Mouse (Mus musculus) forebrain, embryonic 10.5 days (tissue): ENCODE results near the gene Zfp113. TPM values are rescaled to one million over a fixed set of nuclear protein-coding genes. Genes with fewer than 3 reads are reported as not detected.
"Not testable (repeated sequence)": the region's sequence is repeated elsewhere in the genome, so short reads cannot be mapped to it uniquely, and the experiment has no call there.

Experiments used
- DNase-seq: peaks from one replicate; pipeline ENCODE4 v3.0.0-alpha.2; 2017; ENCODE audit warnings: low spot score; ENCODE audit errors: extremely low spot score
- H3K27ac ChIP-seq: fragments of 300-500 bp; sonication (generic); 2 replicates; pipeline ENCODE4 v1.5.1; 2016; ENCODE audit warnings: mild to moderate bottlenecking
- H3K27me3 ChIP-seq: fragments of 300-500 bp; sonication (generic); 2 replicates; pipeline ENCODE4 v1.6.1; 2016; ENCODE audit warnings: mild to moderate bottlenecking; ENCODE audit not compliant: poor library complexity, severe bottlenecking
- H3K36me3 ChIP-seq: fragments of 300-500 bp; sonication (generic); replicated peaks from 2 replicates; pipeline ENCODE4 v1.6.1; 2016; ENCODE audit warnings: mild to moderate bottlenecking, moderate library complexity
- H3K4me1 ChIP-seq: fragments of 300-500 bp; sonication (generic); 2 replicates; pipeline ENCODE4 v1.6.1; 2016
- H3K4me3 ChIP-seq: fragments of 300-500 bp; sonication (generic); 2 replicates; pipeline ENCODE4 v1.5.1; 2016; ENCODE audit warnings: mild to moderate bottlenecking, moderate library complexity
- H3K9me3 ChIP-seq: fragments of 300-500 bp; sonication (generic); 2 replicates; pipeline ENCODE4 v1.6.1; 2016; ENCODE audit warnings: mild to moderate bottlenecking, moderate library complexity
- WGBS: fragments of 180-500 bp; shearing (Covaris S2); methylation state at CpG from one replicate; pipeline ENCODE4 v1.1.7; 2016; 5-methylcytosine and 5-hydroxymethylcytosine counted together
- microRNA counts: library from miRNA; unstranded; fragments of <30 nt; microRNA quantifications from one replicate; lab custom pipeline; 2017
- microRNA-seq: library from miRNA; unstranded; fragments of <30 nt; microRNA quantifications from one replicate; pipeline ENCODE4, GENCODE M21; 2017
- polyA plus RNA-seq: library from polyadenylated mRNA; unstranded; fragments of >200 nt; fragmentation: Nextera tagmentation; extraction: Ambion mirVana; gene quantifications from 2 replicates; pipeline ENCODE4 v1.2.1, GENCODE M21; 2016

Gene Zfp113
- polyA plus RNA-seq, 1 experiment from 2014 or later = 37.0 TPM

DNA sequence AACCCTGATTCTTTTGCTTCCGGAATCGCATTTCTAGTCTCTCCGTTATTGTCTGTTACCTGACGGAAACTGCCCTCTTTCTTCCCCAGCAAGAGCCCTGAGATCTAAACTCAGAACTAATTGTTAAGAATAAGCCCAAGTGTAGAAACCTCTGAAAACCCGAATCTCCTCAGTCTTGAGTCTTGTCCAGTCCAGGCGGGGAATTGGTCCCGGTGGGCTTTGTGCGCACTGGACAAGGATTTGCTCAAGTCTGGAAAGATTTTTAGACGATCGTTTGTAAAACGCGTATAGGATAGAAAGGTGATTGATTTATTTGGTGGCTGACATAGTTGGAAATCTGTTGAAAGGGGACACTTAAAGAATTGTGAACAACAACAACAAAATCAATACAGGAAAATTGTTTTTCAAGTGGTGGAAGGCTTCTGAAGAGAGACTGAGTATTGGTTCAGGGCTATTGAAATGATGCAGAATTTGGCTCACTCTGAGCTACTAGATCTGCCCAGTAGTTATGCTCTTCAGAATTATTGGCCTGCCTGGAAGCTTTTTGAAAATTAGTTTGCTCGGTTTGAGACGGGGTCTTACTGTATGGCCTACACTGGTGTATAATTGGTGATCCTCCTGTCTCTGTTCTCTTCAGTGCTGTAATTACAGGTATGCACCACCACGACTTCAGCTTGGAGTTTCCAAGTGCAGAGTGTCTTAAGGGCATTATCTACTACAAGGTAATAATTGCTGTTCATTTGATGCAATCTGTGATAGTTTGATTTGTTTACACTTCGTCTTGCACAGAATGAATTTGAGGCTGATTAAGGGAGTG is 38.1 kb downstream of the Zfp113 start:
- Histone ChIP-seq H3K27me3 (no peaks in the 10 kb centered on the region), H3K27ac (peak overlapping the region; percentile 95), H3K36me3 (peaks cover 32% of the 10 kb centered on the region), H3K9me3 (no peaks in the 10 kb centered on the region), H3K4me1 (peaks cover 15% of the 10 kb centered on the region), H3K4me3 (peak overlapping the region; percentile 73)
- WGBS = 13% methylated on average over 16 of the region's 16 CpGs
- DNase-seq = no peak

- Histone ChIP-seq H3K4me1 (peaks cover 15% of the 10 kb centered on the region), H3K27me3 (no peaks in the 10 kb centered on the region), H3K36me3 (peaks cover 25% of the 10 kb centered on the region), H3K4me3 (peak within 1 kb of the TSS; percentile 73), H3K9me3 (no peaks in the 10 kb centered on the region), H3K27ac (peak within 1 kb of the TSS; percentile 95)
- DNase-seq = peak; percentile 90
- WGBS = 7% methylated on average over 38 of the region's 38 CpGs
These were observed 39.0 kb downstream of the Zfp113 start, which contains the start of gene Zscan21 for GRCm38 (mm10) chr5:138116255-138117198. Zscan21 (plus strand) TSS chr5:138116903.

DNA sequence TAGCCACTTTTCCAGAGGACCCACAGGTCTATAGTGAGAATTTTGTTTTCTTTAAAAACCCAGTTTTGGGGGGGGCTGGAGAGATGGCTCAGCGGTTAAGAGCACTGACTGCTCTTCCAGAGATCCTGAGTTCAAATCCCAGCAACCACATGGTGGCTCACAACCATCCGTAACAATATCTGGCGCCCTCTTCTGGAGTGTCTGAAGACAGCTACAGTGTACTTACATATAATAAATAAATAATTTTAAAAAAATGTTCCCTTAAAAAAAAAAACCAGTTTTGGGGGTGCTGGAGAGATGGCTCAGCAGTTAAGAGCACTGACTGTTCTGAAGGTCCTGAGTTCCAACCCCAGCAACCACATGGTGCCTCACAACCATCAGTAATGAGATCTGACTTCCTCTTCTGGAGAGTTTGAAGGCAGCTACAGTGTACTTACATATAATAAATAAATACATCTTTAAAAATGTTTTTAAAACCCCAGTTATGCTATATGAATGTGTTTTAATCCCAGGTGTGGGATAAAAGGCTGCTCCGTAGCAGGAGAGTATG is 45.6 kb downstream of the Zfp113 start:
- peaks cover 13% of the 10 kb centered on the region for H3K4me1 ChIP-seq
- not testable (repeated sequence) for H3K36me3 ChIP-seq, H3K9me3 ChIP-seq, DNase-seq, H3K27ac ChIP-seq, H3K4me3 ChIP-seq, H3K27me3 ChIP-seq
- WGBS = 64% methylated on average over 4 of the region's 4 CpGs

- H3K27ac ChIP-seq = no peak overlapping the region
- no peak overlapping the region for H3K4me3 ChIP-seq
- no peaks in the 10 kb centered on the region for H3K9me3 ChIP-seq
- peaks cover 13% of the 10 kb centered on the region for H3K4me1 ChIP-seq
- DNase-seq = no peak
- H3K36me3 ChIP-seq = peaks cover 34% of the 10 kb centered on the region
- WGBS = 76% methylated on average over 3 of the region's 3 CpGs
- H3K27me3 ChIP-seq = no peaks in the 10 kb centered on the region
These were observed 48.4 kb downstream of the Zfp113 start for GRCm38 (mm10) chr5:138107130-138107529.

- H3K9me3 ChIP-seq = no peaks in the 10 kb centered on the region
- H3K36me3 ChIP-seq = peaks cover 55% of the 10 kb centered on the region
- no peak overlapping the region for H3K4me3 ChIP-seq
- WGBS = 93% methylated on average over 2 of the region's 2 CpGs
- DNase-seq = no peak
- peaks cover 13% of the 10 kb centered on the region for H3K4me1 ChIP-seq
- no peaks in the 10 kb centered on the region for H3K27me3 ChIP-seq
- no peak overlapping the region for H3K27ac ChIP-seq
These were observed 50.6 kb downstream of the Zfp113 start for GRCm38 (mm10) chr5:138104976-138105375.

DNA sequence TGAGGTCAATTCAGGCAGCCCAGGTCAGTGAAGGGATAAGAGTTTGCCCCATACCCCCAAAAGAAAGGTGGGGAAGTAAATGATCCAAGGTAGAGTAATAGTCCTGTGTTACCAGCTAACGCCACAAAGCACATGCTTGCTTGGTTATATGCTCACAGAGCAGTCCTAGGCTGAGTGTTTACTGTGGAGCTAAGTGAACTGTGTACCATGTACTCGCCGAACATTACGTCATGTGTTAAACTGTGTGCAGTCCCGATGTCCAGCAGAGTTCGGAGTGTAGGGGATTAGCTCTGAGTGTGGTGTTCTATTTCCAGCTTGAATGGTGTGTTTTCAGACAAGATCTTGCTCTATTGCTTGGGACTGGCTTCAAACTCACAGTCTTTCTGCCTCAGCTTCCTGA is 61.1 kb downstream of the Zfp113 start:
- 94% methylated on average over 6 of the region's 6 CpGs for WGBS
- Histone ChIP-seq H3K4me1 (no peaks in the 10 kb centered on the region), H3K9me3 (no peaks in the 10 kb centered on the region), H3K27me3 (no peaks in the 10 kb centered on the region), H3K36me3 (peaks cover 72% of the 10 kb centered on the region), H3K4me3 (no peak overlapping the region), H3K27ac (no peak overlapping the region)
- DNase-seq = no peak

DNA sequence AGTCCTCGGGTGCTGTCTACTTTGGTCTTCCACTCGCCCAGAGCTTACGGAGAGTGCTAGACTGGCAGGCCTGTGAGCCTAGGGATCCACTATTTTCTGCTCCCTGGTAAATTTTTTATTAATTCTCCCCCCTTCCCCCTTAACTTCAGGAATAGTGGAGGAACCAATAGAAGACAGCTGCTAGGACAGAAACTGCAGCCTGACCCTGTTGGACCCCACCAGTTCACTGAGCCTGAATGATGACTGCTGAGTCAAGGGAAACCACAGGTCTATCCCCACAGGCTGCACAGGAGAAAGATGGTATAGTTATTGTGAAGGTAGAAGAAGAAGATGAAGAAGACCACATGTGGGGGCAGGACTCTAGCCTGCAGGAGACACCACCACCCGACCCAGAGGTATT is 62.8 kb downstream of the Zfp113 start:
- no peak for DNase-seq
- Histone ChIP-seq H3K27ac (no peak overlapping the region), H3K4me1 (0 out of 2 replicates have a peak, but pooled peaks cover 3% of the 10 kb centered on the region), H3K9me3 (no peaks in the 10 kb centered on the region), H3K27me3 (no peaks in the 10 kb centered on the region), H3K36me3 (peaks cover 72% of the 10 kb centered on the region), H3K4me3 (no peak overlapping the region)
- WGBS = 91% methylated on average over 4 of the region's 4 CpGs

DNA sequence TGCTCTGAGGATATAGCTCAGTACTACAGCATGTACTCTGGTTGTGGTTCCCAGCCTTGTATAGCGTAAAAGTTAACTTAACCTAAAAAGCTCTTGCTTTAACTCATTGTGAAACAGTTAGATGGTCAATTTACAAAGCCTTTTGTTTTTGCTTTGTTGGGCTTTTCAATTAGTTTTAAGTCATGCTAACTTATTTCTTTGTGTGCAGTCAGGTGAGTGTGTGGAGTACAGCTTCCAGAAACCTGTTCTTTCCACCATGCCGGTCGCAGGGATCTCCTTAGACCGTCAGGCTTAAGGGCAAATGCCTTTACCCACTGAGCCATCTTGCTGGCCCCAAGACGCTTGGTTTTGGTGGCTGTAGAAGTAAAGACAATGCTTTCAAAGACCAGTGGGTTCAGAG is 64.8 kb downstream of the Zfp113 start:
- DNase-seq = no peak
- peaks cover 15% of the 10 kb centered on the region for H3K4me1 ChIP-seq
- no peak overlapping the region for H3K27ac ChIP-seq
- peaks cover 63% of the 10 kb centered on the region for H3K36me3 ChIP-seq
- H3K4me3 ChIP-seq = no peak overlapping the region
- H3K27me3 ChIP-seq = no peaks in the 10 kb centered on the region
- no peaks in the 10 kb centered on the region for H3K9me3 ChIP-seq
- WGBS = 95% methylated on average over 5 of the region's 5 CpGs

DNA sequence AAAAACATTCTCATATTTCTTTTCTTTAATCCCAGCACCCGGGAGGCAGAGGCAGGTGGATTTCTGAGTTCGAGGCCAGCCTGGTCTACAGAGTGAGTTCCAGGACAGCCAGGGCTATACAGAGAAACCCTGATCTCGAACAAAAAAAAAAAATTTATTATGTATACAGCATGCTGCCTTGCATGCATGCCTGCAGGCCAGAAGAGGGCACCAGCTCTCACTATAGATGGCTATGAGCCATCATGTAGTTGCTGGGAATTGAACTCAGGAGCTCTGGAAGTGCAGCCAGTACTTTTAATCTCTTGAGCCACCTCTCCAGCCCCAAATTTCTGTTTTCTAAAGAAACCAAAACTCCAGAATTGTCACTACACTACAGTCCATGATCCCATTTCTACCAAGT is 65.3 kb downstream of the Zfp113 start:
- Histone ChIP-seq H3K27me3 (no peaks in the 10 kb centered on the region), H3K4me3 (no peak overlapping the region), H3K4me1 (peaks cover 15% of the 10 kb centered on the region), H3K27ac (no peak overlapping the region), H3K9me3 (no peaks in the 10 kb centered on the region), H3K36me3 (peaks cover 58% of the 10 kb centered on the region)
- no peak for DNase-seq
- 88% methylated on average over 3 of the region's 3 CpGs for WGBS

MicroRNA genes within 50 kb of the gene (microRNA counts, 519-probe panel; counts per million panel counts)
- microRNA mmu-miR-106b (lab: Ali Mortazavi, UCI) (6,015 counts per million, percentile 91 among the panel's probes with 10 or more counts), microRNA mmu-miR-25 (lab: Ali Mortazavi, UCI) (8,688 counts per million, percentile 99 among the panel's probes with 10 or more counts), microRNA mmu-miR-93 (lab: Ali Mortazavi, UCI) (6,775 counts per million, percentile 96 among the panel's probes with 10 or more counts)

Small RNAs within 50 kb of the gene (microRNA-seq; reads per million reads assigned to microRNA genes)
- gene Mir106b = 15,674 reads per million, percentile 97 among the genes with 10 or more reads in this experiment
- gene Mir25 = 1,446 reads per million, percentile 77 among the genes with 10 or more reads in this experiment
- gene Mir93 = 23,736 reads per million, percentile 99 among the genes with 10 or more reads in this experiment

Other genes starting within 250 kb of the Zfp113 start
- not detected in 2 replicates for gene Cyp3a13, start 234.1 kb downstream of the Zfp113 start, polyA plus RNA-seq
- not detected in 2 replicates for gene Gjc3, start 192.6 kb downstream of the Zfp113 start, polyA plus RNA-seq
- gene Azgp1, start 174.2 kb downstream of the Zfp113 start, polyA plus RNA-seq = not detected in 2 replicates
- not detected in 2 replicates for gene Smok3a, start 134.5 kb downstream of the Zfp113 start, polyA plus RNA-seq
- not detected in 2 replicates for gene Smok3b, start 134.3 kb downstream of the Zfp113 start, polyA plus RNA-seq
- not detected in 2 replicates for gene Smok3c, start 102.5 kb downstream of the Zfp113 start, polyA plus RNA-seq
- 25.2 and 25.3 TPM in 2 replicates for gene Zkscan1, start 70.7 kb downstream of the Zfp113 start, polyA plus RNA-seq
- gene Zscan21, start 38.8 kb downstream of the Zfp113 start, polyA plus RNA-seq = 98.4 and 105 TPM in 2 replicates
- 348 and 351 TPM in 2 replicates for gene Cops6, start 5.3 kb upstream of the Zfp113 start, polyA plus RNA-seq
- 32.7 TPM in 2 replicates for gene Ap4m1, start 16.3 kb upstream of the Zfp113 start, polyA plus RNA-seq
- 444 and 449 TPM in 2 replicates for gene Mcm7, start 16.7 kb upstream of the Zfp113 start, polyA plus RNA-seq
- 151 and 155 TPM in 2 replicates for gene Taf6, start 31.7 kb upstream of the Zfp113 start, polyA plus RNA-seq
- 51.4 and 56.7 TPM in 2 replicates for gene Cnpy4, start 31.7 kb upstream of the Zfp113 start, polyA plus RNA-seq
- gene Mblac1, start 38.6 kb upstream of the Zfp113 start, polyA plus RNA-seq = 8.9 and 10.4 TPM in 2 replicates
- gene Nxpe5, start 70.2 kb upstream of the Zfp113 start, polyA plus RNA-seq = not detected in 2 replicates
- 38.9 and 41.5 TPM in 2 replicates for gene Lamtor4, start 99.7 kb upstream of the Zfp113 start, polyA plus RNA-seq
- gene BC037034, start 108.3 kb upstream of the Zfp113 start, polyA plus RNA-seq = 5.3 and 5.5 TPM in 2 replicates
- 3.1 and 3.9 TPM in 2 replicates for gene Gal3st4, start 117.1 kb upstream of the Zfp113 start, polyA plus RNA-seq
- gene Gm43720, start 124.2 kb upstream of the Zfp113 start, polyA plus RNA-seq = 0.09 TPM in 2 replicates
- 34.8 and 36.7 TPM in 2 replicates for gene Gpc2, start 124.3 kb upstream of the Zfp113 start, polyA plus RNA-seq
- gene Stag3, start 124.5 kb upstream of the Zfp113 start, polyA plus RNA-seq = 3.8 and 4.1 TPM in 2 replicates
- gene Pvrig, start 186.2 kb upstream of the Zfp113 start, polyA plus RNA-seq = not detected in 2 replicates